Mouse (Mus musculus): ENCODE measurements around the gene Tmem151a. TPM values are rescaled to one million over a fixed set of nuclear protein-coding genes. Genes with fewer than 3 reads are reported as not detected.
A peak's percentile ranks its signal among the peaks of the same experiment; 100 is the strongest.

The Tmem151a gene
- polyA plus RNA-seq, 1 experiment from 2014 or later: 0.04 TPM

- peak within 1 kb of the TSS; percentile 64 for H3K4me3 ChIP-seq (ENCODE audit: inconsistent target)
- H3K79me2 ChIP-seq (ENCODE audit: inconsistent target): no peaks in the 10 kb centered on the region
- H3K27ac ChIP-seq: peak within 1 kb of the TSS; percentile 80
- H3K36me3 ChIP-seq (ENCODE audit: inconsistent target): no peaks in the 10 kb centered on the region
- WGBS (ENCODE audit: missing documents): under 1% methylated on average over 62 of the region's 62 CpGs
Observed at GRCm38 (mm10) chr19:5023621-5024479, 61.5 kb downstream of the Tmem151a start, which contains the start of gene Slc29a2. Gene Slc29a2 (plus strand): TSS chr19:5023860.

- Histone ChIP-seq H3K27ac (no peak overlapping the region), H3K4me3 (ENCODE audit: inconsistent target) (no peak overlapping the region), H3K36me3 (ENCODE audit: inconsistent target) (no peaks in the 10 kb centered on the region), H3K79me2 (ENCODE audit: inconsistent target) (no peaks in the 10 kb centered on the region)
- 96% methylated on average over 2 of the region's 2 CpGs for WGBS (ENCODE audit: missing documents)
Observed at GRCm38 (mm10) chr19:5021416-5021815, 63.9 kb downstream of the Tmem151a start.

Other genes with a start within 250 kb of the Tmem151a start
- gene Ccs, start 246.2 kb downstream of the Tmem151a start, polyA plus RNA-seq (2018): 17.8 to 37.0 TPM (median 27.6 TPM) in 3 replicates
- gene Ccdc87, start 246.2 kb downstream of the Tmem151a start, polyA plus RNA-seq (2018): 0.07 to 0.10 TPM in 2 of 3 replicates, not detected in the other
- gene Ctsf, start 230.4 kb downstream of the Tmem151a start, polyA plus RNA-seq (2018): 5.4 to 22.4 TPM (median 9.6 TPM) in 3 replicates
- gene Actn3, start 207.6 kb downstream of the Tmem151a start, polyA plus RNA-seq (2018): not detected in 3 replicates
- 13.7 to 17.2 TPM (median 17.1 TPM) in 3 replicates for gene Zdhhc24, start 206.9 kb downstream of the Tmem151a start, polyA plus RNA-seq (2018)
- gene Bbs1, start 178.9 kb downstream of the Tmem151a start, polyA plus RNA-seq (2018): 0.58 to 1.1 TPM (median 1.0 TPM) in 3 replicates
- gene Dpp3, start 157.2 kb downstream of the Tmem151a start, polyA plus RNA-seq (2018): 28.6 to 57.3 TPM (median 47.9 TPM) in 3 replicates
- 0.82 to 2.1 TPM (median 1.7 TPM) in 3 replicates for gene Peli3, start 142.4 kb downstream of the Tmem151a start, polyA plus RNA-seq (2018)
- 30.6 to 71.3 TPM (median 40.0 TPM) in 3 replicates for gene Mrpl11, start 123.4 kb downstream of the Tmem151a start, polyA plus RNA-seq (2018)
- gene Npas4, start 95.2 kb downstream of the Tmem151a start, polyA plus RNA-seq (2018): 0.11 to 0.41 TPM (median 0.32 TPM) in 3 replicates
- gene Slc29a2, start 61.7 kb downstream of the Tmem151a start, polyA plus RNA-seq (2018): 0.75 to 2.2 TPM (median 0.76 TPM) in 3 replicates
- gene B4gat1, start 46.7 kb downstream of the Tmem151a start, polyA plus RNA-seq (2018): 12.6 to 23.0 TPM (median 17.7 TPM) in 3 replicates
- 0.76 to 2.0 TPM (median 0.80 TPM) in 3 replicates for gene AC124502.3, start 46.6 kb downstream of the Tmem151a start, polyA plus RNA-seq (2018)
- 61.2 to 78.9 TPM (median 63.9 TPM) in 3 replicates for gene Brms1, start 44.2 kb downstream of the Tmem151a start, polyA plus RNA-seq (2018)
- gene Rin1, start 35.0 kb downstream of the Tmem151a start, polyA plus RNA-seq (2018): 0.08 to 0.37 TPM (median 0.11 TPM) in 3 replicates
- gene Cd248, start 17.5 kb downstream of the Tmem151a start, polyA plus RNA-seq (2018): not detected in 3 replicates
- 32.3 to 57.6 TPM (median 51.7 TPM) in 3 replicates for gene Yif1a, start 3.0 kb upstream of the Tmem151a start, polyA plus RNA-seq (2018)
- 0.28 TPM in 1 of 3 replicates, not detected in the others for gene Cnih2, start 13.0 kb upstream of the Tmem151a start, polyA plus RNA-seq (2018)
- gene Rab1b, start 21.5 kb upstream of the Tmem151a start, polyA plus RNA-seq (2018): 120 to 188 TPM (median 152 TPM) in 3 replicates
- 9.0 to 14.1 TPM (median 10.4 TPM) in 3 replicates for gene Klc2, start 33.0 kb upstream of the Tmem151a start, polyA plus RNA-seq (2018)
- 14.8 to 16.9 TPM (median 16.9 TPM) in 3 replicates for gene Pacs1, start 187.6 kb upstream of the Tmem151a start, polyA plus RNA-seq (2018)
- gene Sf3b2, start 209.9 kb upstream of the Tmem151a start, polyA plus RNA-seq (2018): 131 to 171 TPM (median 133 TPM) in 3 replicates
- gene Gal3st3, start 212.8 kb upstream of the Tmem151a start, polyA plus RNA-seq (2018): not detected in 3 replicates

Data from macrophage (primary cell).